26 mouse cellular contexts compared by ENCODE assay signal in genomic region chr12:34871028-34871427, GRCm38 (mm10).
"Had no signal": no experiment of that assay in that cellular context is flagged by ENCODE, and none has a peak within 500 bp of the region (broad histone marks: within the 10 kb centered on the region; RNA-seq: fewer than 3 reads in every experiment).

No protein-coding gene starts in this region.

- H3K4me2 ChIP-seq: heart, embryonic 11.5 days; heart, embryonic 13.5 days; heart, embryonic 15.5 days; hindbrain, embryonic 13.5 days; hindbrain, embryonic 15.5 days; kidney, embryonic 15.5 days; limb, embryonic 13.5 days; limb, embryonic 15.5 days; liver, embryonic 12.5 days had no signal

- ATAC-seq: hindbrain, postnatal 0 days; intestine, embryonic 16.5 days; liver, embryonic 12.5 days had no signal

- H3K27ac ChIP-seq: gastrocnemius, adult 2 months; heart, adult 2 months; heart, embryonic 13.5 days; heart, embryonic 15.5 days; hindbrain, embryonic 13.5 days; hindbrain, embryonic 15.5 days; hindbrain, postnatal 0 days; kidney, embryonic 15.5 days; kidney, postnatal 0 days; limb, embryonic 13.5 days; limb, embryonic 15.5 days; liver, embryonic 12.5 days had no signal

- H3K27me3 ChIP-seq: heart, embryonic 13.5 days; heart, embryonic 15.5 days; hindbrain, embryonic 13.5 days; hindbrain, embryonic 15.5 days; kidney, embryonic 15.5 days; limb, embryonic 15.5 days; liver, embryonic 12.5 days had no signal

- H3K4me3 ChIP-seq: gastrocnemius, adult 2 months; heart, adult 2 months; heart, embryonic 13.5 days; heart, embryonic 15.5 days; hindbrain, embryonic 13.5 days; hindbrain, embryonic 15.5 days; kidney, embryonic 15.5 days; limb, embryonic 13.5 days; limb, embryonic 15.5 days; liver, embryonic 12.5 days had no signal

- H3K36me3 ChIP-seq: heart, embryonic 13.5 days; heart, embryonic 15.5 days; hindbrain, embryonic 13.5 days; hindbrain, embryonic 15.5 days; kidney, embryonic 15.5 days; limb, embryonic 13.5 days; limb, embryonic 15.5 days; liver, embryonic 12.5 days had no signal

- H3K9ac ChIP-seq: heart, embryonic 13.5 days; heart, embryonic 15.5 days; hindbrain, embryonic 13.5 days; hindbrain, embryonic 15.5 days; kidney, embryonic 15.5 days; limb, embryonic 13.5 days; limb, embryonic 15.5 days; liver, embryonic 12.5 days had no signal

- H3K9me3 ChIP-seq: heart, embryonic 13.5 days; heart, embryonic 15.5 days; hindbrain, embryonic 13.5 days; hindbrain, embryonic 15.5 days; kidney, embryonic 15.5 days; limb, embryonic 13.5 days; limb, embryonic 15.5 days; liver, embryonic 12.5 days had no signal

- DNase-seq: gastrocnemius, adult 2 months; gastrocnemius, postnatal 10 days; gastrocnemius, postnatal 25 days; heart, adult 2 months; heart, postnatal 14 days; heart, postnatal 36 days; kidney, adult 11 months; kidney, adult 2 months; kidney, adult 9 months; kidney, postnatal 14 days; kidney, postnatal 36 days; layer of hippocampus, adult 9-11 months; layer of hippocampus, postnatal 36 days; left cerebral cortex, postnatal 4 days had no signal

- H3K4me1 ChIP-seq: heart, embryonic 13.5 days; heart, embryonic 15.5 days; hindbrain, embryonic 13.5 days; hindbrain, embryonic 15.5 days; kidney, embryonic 15.5 days; limb, embryonic 15.5 days; liver, embryonic 12.5 days had no signal
